Mouse (Mus musculus): ENCODE data around the gene Gm6217.
"Not testable (repeated sequence)": the region's sequence is repeated elsewhere in the genome, so short reads cannot be mapped to it uniquely, and the experiment has no call there.

- not testable (repeated sequence) for TF ChIP-seq CTCF, EP300 (IDR thresholded peaks at IDR 0.05; ENCODE audit: low read depth)
These were observed 12.1 kb upstream of the Gm6217 start, which contains the start of gene A030003K21Rik for GRCm38 (mm10) chr1:82943295-82943694.

Data from heart, postnatal 0 days (tissue).